Mouse (Mus musculus): ENCODE data around the gene Olfr1028. TPM values are rescaled to one million over a fixed set of nuclear protein-coding genes. Genes with fewer than 3 reads are reported as not detected.

Olfr1028 gene
- polyA plus RNA-seq (2012; rRNA removed): not detected in 2 replicates

GRCm38 (mm10) chr2:85950137-85950536 is at the start of gene Olfr1028:
TSS of gene Olfr1028 (plus strand) at chr2:85950437.
- Histone ChIP-seq H3K4me3 (ENCODE audit: low read depth, low read length) (no peak within 1 kb of the TSS), H3K27ac (ENCODE audit: insufficient read depth, low read depth, low read length) (no peak within 1 kb of the TSS), H3K36me3 (ENCODE audit: control insufficient read depth, insufficient read depth, low read length) (no peaks in the 10 kb centered on the region), H3K27me3 (ENCODE audit: control insufficient read depth, insufficient read depth, low read length) (no peaks in the 10 kb centered on the region), H3K4me1 (ENCODE audit: control insufficient read depth, insufficient read depth, insufficient read length, low read length) (no peaks in the 10 kb centered on the region)
- TF ChIP-seq CTCF (IDR thresholded peaks at IDR 0.05; ENCODE audit: extremely low read depth, insufficient read length, insufficient replicate concordance, low read depth, low read length) (no peak), POLR2A (IDR thresholded peaks at IDR 0.05; ENCODE audit: low read depth, low read length) (no peak)
- 65% methylated on average over 1 of the region's 1 CpGs for WGBS

- no peaks in the 10 kb centered on the region for H3K27me3 ChIP-seq (ENCODE audit: control insufficient read depth, insufficient read depth, low read length)
- no peaks in the 10 kb centered on the region for H3K4me1 ChIP-seq (ENCODE audit: control insufficient read depth, insufficient read depth, insufficient read length, low read length)
- no peak within 1 kb of the TSS for H3K27ac ChIP-seq (ENCODE audit: insufficient read depth, low read depth, low read length)
- TF ChIP-seq POLR2A (IDR thresholded peaks at IDR 0.05; ENCODE audit: low read depth, low read length) (no peak), CTCF (IDR thresholded peaks at IDR 0.05; ENCODE audit: extremely low read depth, insufficient read length, insufficient replicate concordance, low read depth, low read length) (no peak)
- no peak within 1 kb of the TSS for H3K4me3 ChIP-seq (ENCODE audit: low read depth, low read length)
- WGBS: 84% methylated on average over 3 of the region's 3 CpGs
- no peaks in the 10 kb centered on the region for H3K36me3 ChIP-seq (ENCODE audit: control insufficient read depth, insufficient read depth, low read length)
These were observed 45.3 kb upstream of the Olfr1028 start, which contains the start of gene Olfr1024 for GRCm38 (mm10) chr2:85904952-85905351. TSS of gene Olfr1024 (minus strand) at chr2:85905052.

GRCm38 (mm10) chr2:85913197-85913596 is 37.0 kb upstream of the Olfr1028 start:
- Histone ChIP-seq H3K27me3 (ENCODE audit: control insufficient read depth, insufficient read depth, low read length) (no peaks in the 10 kb centered on the region), H3K4me1 (ENCODE audit: control insufficient read depth, insufficient read depth, insufficient read length, low read length) (no peaks in the 10 kb centered on the region), H3K4me3 (ENCODE audit: low read depth, low read length) (no peak overlapping the region), H3K36me3 (ENCODE audit: control insufficient read depth, insufficient read depth, low read length) (no peaks in the 10 kb centered on the region), H3K27ac (ENCODE audit: insufficient read depth, low read depth, low read length) (no peak overlapping the region)
- TF ChIP-seq CTCF (IDR thresholded peaks at IDR 0.05; ENCODE audit: extremely low read depth, insufficient read length, insufficient replicate concordance, low read depth, low read length) (no peak), POLR2A (IDR thresholded peaks at IDR 0.05; ENCODE audit: low read depth, low read length) (no peak)

GRCm38 (mm10) chr2:85914893-85915292 is 35.3 kb upstream of the Olfr1028 start, which contains the start of gene Olfr1025-ps1:
TSS of gene Olfr1025-ps1 (plus strand) at chr2:85915193.
- H3K4me3 ChIP-seq (ENCODE audit: low read depth, low read length): no peak within 1 kb of the TSS
- TF ChIP-seq CTCF (IDR thresholded peaks at IDR 0.05; ENCODE audit: extremely low read depth, insufficient read length, insufficient replicate concordance, low read depth, low read length): no peak
- no peaks in the 10 kb centered on the region for H3K4me1 ChIP-seq (ENCODE audit: control insufficient read depth, insufficient read depth, insufficient read length, low read length)
- no peaks in the 10 kb centered on the region for H3K27me3 ChIP-seq (ENCODE audit: control insufficient read depth, insufficient read depth, low read length)
- 43% methylated on average over 1 of the region's 1 CpGs for WGBS
- H3K27ac ChIP-seq (ENCODE audit: insufficient read depth, low read depth, low read length): no peak within 1 kb of the TSS
- no peaks in the 10 kb centered on the region for H3K36me3 ChIP-seq (ENCODE audit: control insufficient read depth, insufficient read depth, low read length)

- no peaks in the 10 kb centered on the region for H3K36me3 ChIP-seq (ENCODE audit: control insufficient read depth, insufficient read depth, low read length)
- no peak within 1 kb of the TSS for H3K27ac ChIP-seq (ENCODE audit: insufficient read depth, low read depth, low read length)
- H3K4me1 ChIP-seq (ENCODE audit: control insufficient read depth, insufficient read depth, insufficient read length, low read length): no peaks in the 10 kb centered on the region
- H3K27me3 ChIP-seq (ENCODE audit: control insufficient read depth, insufficient read depth, low read length): no peaks in the 10 kb centered on the region
- TF ChIP-seq POLR2A (IDR thresholded peaks at IDR 0.05; ENCODE audit: low read depth, low read length) (no peak), CTCF (IDR thresholded peaks at IDR 0.05; ENCODE audit: extremely low read depth, insufficient read length, insufficient replicate concordance, low read depth, low read length) (no peak)
- no peak within 1 kb of the TSS for H3K4me3 ChIP-seq (ENCODE audit: low read depth, low read length)
- 85% methylated on average over 3 of the region's 3 CpGs for WGBS
These were observed 29.0 kb upstream of the Olfr1028 start, which contains the start of gene Olfr1026 for GRCm38 (mm10) chr2:85921258-85921657. TSS of gene Olfr1026 (plus strand) at chr2:85921558.

GRCm38 (mm10) chr2:85973595-85973994 is 23.4 kb downstream of the Olfr1028 start, which contains the start of gene Olfr1029:
TSS of gene Olfr1029 (plus strand) at chr2:85973895.
- 85% methylated on average over 2 of the region's 2 CpGs for WGBS
- H3K27ac ChIP-seq (ENCODE audit: insufficient read depth, low read depth, low read length): no peak within 1 kb of the TSS
- H3K4me3 ChIP-seq (ENCODE audit: low read depth, low read length): no peak within 1 kb of the TSS
- H3K4me1 ChIP-seq (ENCODE audit: control insufficient read depth, insufficient read depth, insufficient read length, low read length): no peaks in the 10 kb centered on the region
- no peaks in the 10 kb centered on the region for H3K36me3 ChIP-seq (ENCODE audit: control insufficient read depth, insufficient read depth, low read length)
- H3K27me3 ChIP-seq (ENCODE audit: control insufficient read depth, insufficient read depth, low read length): no peaks in the 10 kb centered on the region
- no peak for TF ChIP-seq CTCF (IDR thresholded peaks at IDR 0.05; ENCODE audit: extremely low read depth, insufficient read length, insufficient replicate concordance, low read depth, low read length)
- no peak for TF ChIP-seq POLR2A (IDR thresholded peaks at IDR 0.05; ENCODE audit: low read depth, low read length)

GRCm38 (mm10) chr2:85978976-85979375 is 28.7 kb downstream of the Olfr1028 start, which contains the start of gene Olfr1030:
TSS of gene Olfr1030 (plus strand) at chr2:85979276.
- WGBS: 66% methylated on average over 1 of the region's 1 CpGs
- Histone ChIP-seq H3K27ac (ENCODE audit: insufficient read depth, low read depth, low read length) (no peak within 1 kb of the TSS), H3K4me1 (ENCODE audit: control insufficient read depth, insufficient read depth, insufficient read length, low read length) (no peaks in the 10 kb centered on the region), H3K27me3 (ENCODE audit: control insufficient read depth, insufficient read depth, low read length) (no peaks in the 10 kb centered on the region), H3K36me3 (ENCODE audit: control insufficient read depth, insufficient read depth, low read length) (no peaks in the 10 kb centered on the region), H3K4me3 (ENCODE audit: low read depth, low read length) (no peak within 1 kb of the TSS)
- TF ChIP-seq POLR2A (IDR thresholded peaks at IDR 0.05; ENCODE audit: low read depth, low read length) (no peak), CTCF (IDR thresholded peaks at IDR 0.05; ENCODE audit: extremely low read depth, insufficient read length, insufficient replicate concordance, low read depth, low read length) (no peak)

Data from small intestine, adult 2 months (tissue).